Mouse (Mus musculus) lung, embryonic 16.5 days (tissue): ENCODE results near the gene Fpr2. TPM values are rescaled to one million over a fixed set of nuclear protein-coding genes. Genes with fewer than 3 reads are reported as not detected.
"Not testable (repeated sequence)": the region's sequence is repeated elsewhere in the genome, so short reads cannot be mapped to it uniquely, and the experiment has no call there.

Experiments used
- ATAC-seq: fragments of 200-750 bp; cut with Nextera tagmentation; 2 replicates; pipeline ENCODE4 v1.8.0; 2017; ENCODE audit warnings: low read depth, mild to moderate bottlenecking, moderate library complexity
- H3K27ac ChIP-seq: fragments of 300-500 bp; sonication (generic); 2 replicates; pipeline ENCODE4 v1.5.1; 2014; ENCODE audit warnings: mild to moderate bottlenecking, control low read depth, low read length
- H3K27me3 ChIP-seq: fragments of 300-500 bp; sonication (generic); 2 replicates; pipeline ENCODE4 v1.6.1; 2014; ENCODE audit warnings: low read depth, low read length, mixed read lengths; ENCODE audit not compliant: control insufficient read depth, insufficient read depth
- H3K36me3 ChIP-seq: fragments of 300-500 bp; sonication (generic); 2 replicates; pipeline ENCODE4 v1.6.1; 2014; ENCODE audit warnings: low read length; ENCODE audit not compliant: control insufficient read depth, insufficient read depth
- H3K4me1 ChIP-seq: fragments of 300-500 bp; sonication (generic); replicated peaks from 2 replicates; pipeline ENCODE4 v1.6.1; 2014; ENCODE audit warnings: low read length, mixed read lengths; ENCODE audit not compliant: control insufficient read depth, insufficient read depth
- H3K4me2 ChIP-seq: fragments of 300-500 bp; sonication (generic); 2 replicates; pipeline ENCODE4 v1.6.1; 2014; ENCODE audit warnings: low read depth, low read length, control low read depth
- H3K4me3 ChIP-seq: fragments of 300-500 bp; sonication (generic); 2 replicates; pipeline ENCODE4 v1.5.1; 2014; ENCODE audit warnings: mild to moderate bottlenecking, low read length, control low read depth
- H3K9ac ChIP-seq: fragments of 300-500 bp; sonication (generic); 2 replicates; pipeline ENCODE4 v1.6.1; 2014; ENCODE audit warnings: low read length, control low read depth
- H3K9me3 ChIP-seq: fragments of 300-500 bp; sonication (generic); 2 replicates; pipeline ENCODE4 v1.6.1; 2016; ENCODE audit warnings: low read length; ENCODE audit not compliant: control insufficient read depth
- WGBS: fragments of 180-500 bp; shearing (Covaris S2); extraction: QIAGEN DNeasy Blood & Tissue Kit; methylation state at CpG from one replicate; pipeline ENCODE4 v1.1.7; 2014; 5-methylcytosine and 5-hydroxymethylcytosine counted together
- polyA plus RNA-seq: library from polyadenylated mRNA; unstranded; fragments of >200 nt; fragmentation: Nextera tagmentation; extraction: Ambion mirVana; gene quantifications from 2 replicates; pipeline ENCODE4 v1.2.1, GENCODE M21; 2015

Gene Fpr2
- polyA plus RNA-seq, 1 experiment from 2014 or later, result 1.9 TPM

DNA sequence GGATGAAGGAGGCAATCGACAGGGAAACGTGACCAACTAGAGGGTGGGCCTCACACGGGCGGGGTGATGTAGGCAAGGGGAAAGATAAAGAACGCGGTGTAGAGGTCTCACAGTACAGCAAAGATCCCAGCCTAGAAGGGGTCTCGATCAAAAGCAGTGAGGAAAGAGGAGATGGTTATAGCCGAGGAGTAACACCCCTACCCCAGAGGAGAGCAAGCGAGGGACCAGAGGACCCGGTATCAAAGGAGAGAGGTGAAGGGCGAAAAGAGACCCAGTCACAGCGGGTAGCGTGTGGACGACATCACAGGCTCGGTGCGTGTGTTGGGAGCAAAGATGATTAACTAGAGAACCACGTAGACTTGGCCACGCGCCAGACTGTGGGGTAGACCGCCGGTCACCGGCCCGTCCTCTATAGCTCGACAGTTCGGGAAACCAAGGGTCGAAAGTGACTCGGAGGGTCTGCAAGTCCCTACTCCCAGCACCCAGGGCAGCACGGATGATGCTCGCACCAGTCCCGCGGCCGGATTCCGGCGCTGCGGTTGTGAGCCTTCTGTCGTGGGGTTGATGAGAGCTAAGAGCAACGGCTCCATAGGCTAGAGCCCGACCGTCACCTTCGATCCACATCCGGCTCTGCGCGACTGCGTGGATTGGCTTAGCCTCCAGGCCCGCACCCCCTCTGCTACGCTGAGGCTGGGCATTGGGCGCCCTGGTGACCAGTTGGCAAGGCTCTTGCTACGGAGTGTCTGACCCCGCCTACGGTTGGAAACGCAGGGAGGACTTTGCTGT, 22.2 kb downstream of the Fpr2 start:
- Histone ChIP-seq H3K4me2 (peak overlapping the region; percentile 58), H3K27ac (no peak overlapping the region)
- WGBS, result 17% methylated on average over 51 of the region's 51 CpGs

DNA sequence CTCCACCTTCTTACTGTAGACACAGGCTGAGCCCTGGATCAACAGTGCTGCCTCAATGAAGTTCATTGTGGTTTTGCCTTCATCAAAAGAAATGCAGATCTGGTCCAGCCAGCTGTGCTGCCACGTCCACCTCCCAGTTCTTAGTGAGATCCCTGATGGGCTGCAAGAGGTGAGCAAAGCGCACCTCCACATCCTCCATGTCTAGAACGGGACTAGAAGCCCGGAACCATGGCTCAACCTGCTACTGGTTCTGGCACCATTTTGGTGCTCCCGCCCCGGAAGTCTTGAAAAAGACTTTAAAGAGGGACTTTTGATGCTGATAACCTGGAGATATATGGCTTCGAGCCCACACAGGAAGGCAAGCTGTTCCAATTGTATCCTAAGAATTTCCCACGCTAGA, 25.0 kb downstream of the Fpr2 start:
- H3K36me3 ChIP-seq, H3K27me3 ChIP-seq, ATAC-seq, H3K4me3 ChIP-seq, H3K9me3 ChIP-seq, H3K9ac ChIP-seq, H3K27ac ChIP-seq, H3K4me2 ChIP-seq, H3K4me1 ChIP-seq: not testable (repeated sequence)
- WGBS, result 79% methylated on average over 8 of the region's 8 CpGs

More for the DNA sequence above, 22.2 kb downstream of the Fpr2 start:
- Histone ChIP-seq H3K9ac (peak overlapping the region; percentile 38), H3K4me3 (peak overlapping the region; percentile 41), H3K27me3 (no peaks in the 10 kb centered on the region), H3K4me1 (no peaks in the 10 kb centered on the region), H3K36me3 (no peaks in the 10 kb centered on the region), H3K9me3 (no peaks in the 10 kb centered on the region)
- ATAC-seq, result peak; percentile 100

DNA sequence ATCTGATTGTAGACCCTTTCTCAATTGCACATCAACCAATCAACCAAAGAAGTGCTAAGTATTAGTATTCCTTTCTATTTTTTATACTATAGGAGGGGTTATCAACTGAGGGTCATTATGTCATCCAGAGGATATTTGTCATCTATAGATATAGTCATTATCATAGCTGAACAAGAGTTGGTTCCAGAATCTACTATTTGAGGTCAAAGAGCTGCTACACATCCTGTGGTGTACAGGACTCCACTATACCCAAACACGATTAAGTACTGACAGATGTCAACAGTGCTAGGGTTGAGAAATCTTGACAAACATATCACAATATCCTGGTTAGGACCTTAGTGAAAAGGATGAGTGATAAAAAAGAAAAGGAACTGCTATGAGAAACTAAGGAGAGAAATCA, 29.8 kb downstream of the Fpr2 start:
- Histone ChIP-seq H3K9me3 (no peaks in the 10 kb centered on the region), H3K27ac (no peak overlapping the region), H3K4me2 (no peak overlapping the region), H3K4me1 (no peaks in the 10 kb centered on the region), H3K9ac (no peak overlapping the region), H3K27me3 (no peaks in the 10 kb centered on the region), H3K36me3 (no peaks in the 10 kb centered on the region), H3K4me3 (no peak overlapping the region)
- WGBS, result 76% methylated on average over 1 of the region's 1 CpGs
- ATAC-seq, result no peak

DNA sequence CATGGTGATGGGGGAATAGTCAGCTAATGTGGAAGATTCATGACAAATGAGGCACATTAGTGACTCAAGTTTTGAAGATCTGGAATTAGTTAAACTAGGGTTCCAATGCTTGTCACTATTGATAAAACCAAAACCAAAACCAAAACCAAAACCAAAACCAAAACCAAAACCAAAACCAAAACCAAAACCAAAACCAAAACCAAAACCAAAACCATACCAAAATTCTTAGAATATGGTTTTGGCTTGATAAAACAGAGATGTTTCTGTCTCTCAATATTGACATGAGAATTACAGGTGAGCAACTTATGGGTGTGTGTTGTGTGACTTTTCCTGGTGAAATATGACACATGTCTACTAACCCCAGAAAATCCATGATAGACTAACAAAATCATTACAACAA, 30.2 kb downstream of the Fpr2 start:
- H3K27me3 ChIP-seq, result no peaks in the 10 kb centered on the region
- no peak overlapping the region for H3K4me3 ChIP-seq
- no peak for ATAC-seq
- no peaks in the 10 kb centered on the region for H3K9me3 ChIP-seq
- no peak overlapping the region for H3K4me2 ChIP-seq
- H3K36me3 ChIP-seq, result no peaks in the 10 kb centered on the region
- no peaks in the 10 kb centered on the region for H3K4me1 ChIP-seq
- no peak overlapping the region for H3K9ac ChIP-seq
- no peak overlapping the region for H3K27ac ChIP-seq

Other genes with a start within 250 kb of the Fpr2 start
- not detected in 2 replicates for gene Vmn2r90, start 184.1 kb upstream of the Fpr2 start, polyA plus RNA-seq
- 31.4 and 36.6 TPM in 2 replicates for gene Spaca6, start 60.7 kb upstream of the Fpr2 start, polyA plus RNA-seq
- 0.73 and 1.3 TPM in 2 replicates for gene Has1, start 32.6 kb upstream of the Fpr2 start, polyA plus RNA-seq
- 1.7 TPM in 2 replicates for gene Fpr1, start 3.9 kb upstream of the Fpr2 start, polyA plus RNA-seq
- not detected in 2 replicates for gene Fpr3, start within 50 bp of the Fpr2 start, polyA plus RNA-seq
- not detected in 2 replicates for gene Fpr-rs4, start 133.9 kb downstream of the Fpr2 start, polyA plus RNA-seq
- gene Vmn2r124, start 161.6 kb downstream of the Fpr2 start, polyA plus RNA-seq, result not detected in 2 replicates
- gene Vmn2r91, start 197.2 kb downstream of the Fpr2 start, polyA plus RNA-seq, result not detected in 2 replicates